Mouse (Mus musculus) myocyte (in vitro differentiated cells): ENCODE data around the gene Inca1. TPM values are rescaled to one million over a fixed set of nuclear protein-coding genes. Genes with fewer than 3 reads are reported as not detected.
A peak's percentile ranks its signal among the peaks of the same experiment; 100 is the strongest.

Source experiments
- H3K27me3 ChIP-seq: one replicate; pipeline ENCODE4 v1.6.1; 2011; ENCODE audit not compliant: control insufficient read depth, insufficient read depth, insufficient read length
- H3K36me3 ChIP-seq: one replicate; pipeline ENCODE4 v1.6.1; 2011; ENCODE audit not compliant: control insufficient read depth, insufficient read depth
- H3K4me2 ChIP-seq: one replicate; pipeline ENCODE4 v1.6.1; 2011; ENCODE audit warnings: low read depth, control low read depth
- H3K4me3 ChIP-seq: one replicate; pipeline ENCODE4 v1.5.1; 2011; ENCODE audit warnings: mild to moderate bottlenecking, control low read depth, moderate library complexity
- H3K79me2 ChIP-seq: one replicate; pipeline ENCODE4 v1.6.1; 2011; ENCODE audit not compliant: control insufficient read depth, insufficient read depth
- H3ac ChIP-seq: one replicate; pipeline ENCODE4 v1.6.1; 2011; ENCODE audit not compliant: control insufficient read depth, insufficient read length
- CEBPB ChIP-seq: IDR thresholded peaks from 2 replicates; pipeline ENCODE4 v1.6.1; 2011; ENCODE audit warnings: mild to moderate bottlenecking, moderate library complexity; ENCODE audit not compliant: poor library complexity, insufficient read depth, severe bottlenecking
- E2F4 ChIP-seq: IDR thresholded peaks from one replicate; pipeline ENCODE4 v1.6.1; 2011; ENCODE audit warnings: mild to moderate bottlenecking, control low read depth, moderate library complexity; ENCODE audit not compliant: insufficient read depth
- MAX ChIP-seq: IDR thresholded peaks from one replicate; pipeline ENCODE4 v1.6.1; 2011; ENCODE audit warnings: low read depth, mild to moderate bottlenecking, control low read depth
- MYOD1 ChIP-seq, 3 experiments: IDR thresholded peaks; one replicate each; pipeline ENCODE4 v1.6.1; 2011; ENCODE audit warnings: control low read depth in 2 of 3, low read depth in 2 of 3, mild to moderate bottlenecking in 2 of 3, moderate library complexity in 1 of 3; ENCODE audit not compliant: insufficient read length in 2 of 3, control insufficient read depth in 1 of 3
- MYOG ChIP-seq, 3 experiments: IDR thresholded peaks; one replicate each; pipeline ENCODE4 v1.6.1; 2011; ENCODE audit warnings: control low read depth in 2 of 3, low read depth in 2 of 3, mild to moderate bottlenecking in 2 of 3; ENCODE audit not compliant: insufficient read length in 2 of 3, control insufficient read depth in 1 of 3, insufficient read depth in 1 of 3
- POLR2A ChIP-seq: IDR thresholded peaks from one replicate; pipeline ENCODE4 v1.6.1; 2011; ENCODE audit warnings: low read depth, mild to moderate bottlenecking, control low read depth, moderate library complexity; ENCODE audit not compliant: insufficient read length
- POLR2AphosphoS2 ChIP-seq: IDR thresholded peaks from one replicate; pipeline ENCODE4 v1.6.1; 2011; ENCODE audit warnings: low read depth, control low read depth; ENCODE audit not compliant: insufficient read length
- REST ChIP-seq: IDR thresholded peaks from one replicate; pipeline ENCODE4 v1.6.1; 2011; ENCODE audit warnings: mild to moderate bottlenecking, control low read depth, moderate library complexity; ENCODE audit not compliant: insufficient read depth, insufficient read length
- SRF ChIP-seq: IDR thresholded peaks from one replicate; pipeline ENCODE4 v1.6.1; 2011; ENCODE audit warnings: low read depth; ENCODE audit not compliant: control insufficient read depth, insufficient read length
- TCF12 ChIP-seq: IDR thresholded peaks from one replicate; pipeline ENCODE4 v1.6.1; 2011; ENCODE audit warnings: mild to moderate bottlenecking, control low read depth; ENCODE audit not compliant: poor library complexity, insufficient read depth, severe bottlenecking
- TCF3 ChIP-seq: IDR thresholded peaks from one replicate; pipeline ENCODE4 v1.6.1; 2011; ENCODE audit warnings: low read depth, control low read depth; ENCODE audit not compliant: insufficient read length
- USF1 ChIP-seq: IDR thresholded peaks from one replicate; pipeline ENCODE4 v1.6.1; 2011; ENCODE audit warnings: low read depth, mild to moderate bottlenecking, control low read depth, moderate library complexity
- polyA plus RNA-seq: library from polyadenylated mRNA; unstranded; fragments of >200 nt; fragmentation: generic; extraction: Trizol; gene quantifications from one replicate; pipeline ENCODE4 v1.2.1, GENCODE M21; 2012; ENCODE audit warnings: missing spikeins

Gene Inca1
- polyA plus RNA-seq, 1 experiment, result 1.1 TPM

GRCm38 (mm10) chr11:70657991-70658390 is 42.0 kb downstream of the Inca1 start:
- Histone ChIP-seq H3K36me3 (peaks cover 23% of the 10 kb centered on the region), H3K27me3 (no peaks in the 10 kb centered on the region), H3K4me3 (peak overlapping the region; percentile 94), H3K79me2 (peaks cover 53% of the 10 kb centered on the region), H3K4me2 (peak overlapping the region; percentile 97), H3ac (peak overlapping the region; percentile 4)
- TF ChIP-seq USF1 (no peak), MAX (no peak), E2F4 (no peak), POLR2A (no peak), MYOG (IDR thresholded peaks at IDR 0.05; ENCODE audit: control insufficient read depth in 1 of 3, insufficient read depth in 1 of 3, insufficient read length in 2 of 3, low read depth in 2 of 3) (no peak), REST (no peak), CEBPB (no peak), TCF3 (no peak), TCF12 (no peak), POLR2AphosphoS2 (no peak), MYOD1 (IDR thresholded peaks at IDR 0.05; ENCODE audit: control insufficient read depth in 1 of 3, insufficient read length in 2 of 3, low read depth in 2 of 3) (no peak), SRF (no peak)

GRCm38 (mm10) chr11:70657573-70657972 is 42.4 kb downstream of the Inca1 start:
- H3K4me2 ChIP-seq, result peak overlapping the region; percentile 97
- no peaks in the 10 kb centered on the region for H3K27me3 ChIP-seq
- peak overlapping the region; percentile 4 for H3ac ChIP-seq
- H3K4me3 ChIP-seq, result peak overlapping the region; percentile 94
- peaks cover 23% of the 10 kb centered on the region for H3K36me3 ChIP-seq
- no peak for TF ChIP-seq REST
- TF ChIP-seq E2F4, result no peak
- TF ChIP-seq MYOG (IDR thresholded peaks at IDR 0.05; ENCODE audit: control insufficient read depth in 1 of 3, insufficient read depth in 1 of 3, insufficient read length in 2 of 3, low read depth in 2 of 3), result peak in 1 of 3 experiments; percentile 40
- TF ChIP-seq POLR2AphosphoS2, result no peak
- TF ChIP-seq POLR2A, result no peak
- no peak for TF ChIP-seq TCF3
- TF ChIP-seq SRF, result no peak
- no peak for TF ChIP-seq USF1
- TF ChIP-seq CEBPB, result no peak
- TF ChIP-seq MAX, result no peak
- TF ChIP-seq MYOD1 (IDR thresholded peaks at IDR 0.05; ENCODE audit: control insufficient read depth in 1 of 3, insufficient read length in 2 of 3, low read depth in 2 of 3), result peak in 1 of 3 experiments; percentile 9
- TF ChIP-seq TCF12, result peak; percentile 45
- peaks cover 57% of the 10 kb centered on the region for H3K79me2 ChIP-seq

GRCm38 (mm10) chr11:70656964-70657363 is 43.0 kb downstream of the Inca1 start, which contains the start of gene Eno3:
TSS of gene Eno3 (plus strand) at chr11:70657202.
- peak in 1 of 3 experiments; percentile 40 for TF ChIP-seq MYOG (IDR thresholded peaks at IDR 0.05; ENCODE audit: control insufficient read depth in 1 of 3, insufficient read depth in 1 of 3, insufficient read length in 2 of 3, low read depth in 2 of 3)
- no peak for TF ChIP-seq TCF12
- TF ChIP-seq TCF3, result no peak
- TF ChIP-seq USF1, result no peak
- TF ChIP-seq POLR2A, result peak; percentile 71
- no peak for TF ChIP-seq REST
- TF ChIP-seq MYOD1 (IDR thresholded peaks at IDR 0.05; ENCODE audit: control insufficient read depth in 1 of 3, insufficient read length in 2 of 3, low read depth in 2 of 3), result peak in 1 of 3 experiments; percentile 43
- no peak for TF ChIP-seq CEBPB
- TF ChIP-seq E2F4, result no peak
- TF ChIP-seq POLR2AphosphoS2, result peak; percentile 80
- TF ChIP-seq MAX, result no peak
- TF ChIP-seq SRF, result no peak
- Histone ChIP-seq H3K27me3 (no peaks in the 10 kb centered on the region), H3K79me2 (peaks cover 63% of the 10 kb centered on the region), H3K4me3 (peak within 1 kb of the TSS; percentile 94), H3K4me2 (peak within 1 kb of the TSS; percentile 97), H3ac (peak within 1 kb of the TSS; percentile 88), H3K36me3 (peaks cover 22% of the 10 kb centered on the region)

GRCm38 (mm10) chr11:70656456-70656927 is 43.5 kb downstream of the Inca1 start:
- Histone ChIP-seq H3K27me3 (no peaks in the 10 kb centered on the region), H3ac (peak overlapping the region; percentile 88), H3K4me3 (peak overlapping the region; percentile 94), H3K4me2 (peak overlapping the region; percentile 97), H3K79me2 (peaks cover 68% of the 10 kb centered on the region), H3K36me3 (peaks cover 18% of the 10 kb centered on the region)
- TF ChIP-seq POLR2AphosphoS2, result peak; percentile 26
- no peak for TF ChIP-seq MAX
- TF ChIP-seq POLR2A, result peak; percentile 44
- peak in 1 of 3 experiments; percentile 55 for TF ChIP-seq MYOD1 (IDR thresholded peaks at IDR 0.05; ENCODE audit: control insufficient read depth in 1 of 3, insufficient read length in 2 of 3, low read depth in 2 of 3)
- no peak for TF ChIP-seq TCF12
- peak in 1 of 3 experiments; percentile 43 for TF ChIP-seq MYOG (IDR thresholded peaks at IDR 0.05; ENCODE audit: control insufficient read depth in 1 of 3, insufficient read depth in 1 of 3, insufficient read length in 2 of 3, low read depth in 2 of 3)
